Mouse (Mus musculus): ENCODE results near the gene Frmpd2. TPM values are rescaled to one million over a fixed set of nuclear protein-coding genes. Genes with fewer than 3 reads are reported as not detected.

Gene Frmpd2
- polyA plus RNA-seq, 1 experiment from 2014 or later: not detected

GRCm38 (mm10) chr14:33525272-33525983 lies 53.9 kb downstream of the Frmpd2 start:
- H3K4me1 ChIP-seq (ENCODE audit: control insufficient read depth, insufficient read depth, low read length): no peaks in the 10 kb centered on the region
- no peaks in the 10 kb centered on the region for H3K36me3 ChIP-seq (ENCODE audit: control insufficient read depth, insufficient read depth, low read length)
- H3K9ac ChIP-seq (ENCODE audit: low read depth, low read length): no peak overlapping the region
- 64% methylated on average over 12 of the region's 12 CpGs for WGBS
- H3K4me2 ChIP-seq (replicated peaks; ENCODE audit: low read depth, low read length): no peak overlapping the region
- no peaks in the 10 kb centered on the region for H3K27me3 ChIP-seq (ENCODE audit: control insufficient read depth, insufficient read depth, low read length)
- H3K9me3 ChIP-seq (ENCODE audit: control insufficient read depth, low read length): no peaks in the 10 kb centered on the region
- ATAC-seq (ENCODE audit: low FRiP score, low TSS enrichment): no peak
- H3K4me3 ChIP-seq (ENCODE audit: low read length): no peak overlapping the region
- H3K27ac ChIP-seq (ENCODE audit: low read depth, low read length): no peak overlapping the region

GRCm38 (mm10) chr14:33526621-33527020 lies 55.1 kb downstream of the Frmpd2 start:
- H3K9me3 ChIP-seq (ENCODE audit: control insufficient read depth, low read length): no peaks in the 10 kb centered on the region
- no peak overlapping the region for H3K4me2 ChIP-seq (replicated peaks; ENCODE audit: low read depth, low read length)
- H3K9ac ChIP-seq (ENCODE audit: low read depth, low read length): no peak overlapping the region
- H3K27ac ChIP-seq (ENCODE audit: low read depth, low read length): no peak overlapping the region
- no peak for ATAC-seq (ENCODE audit: low FRiP score, low TSS enrichment)
- H3K36me3 ChIP-seq (ENCODE audit: control insufficient read depth, insufficient read depth, low read length): no peaks in the 10 kb centered on the region
- no peaks in the 10 kb centered on the region for H3K27me3 ChIP-seq (ENCODE audit: control insufficient read depth, insufficient read depth, low read length)
- H3K4me3 ChIP-seq (ENCODE audit: low read length): no peak overlapping the region
- WGBS: 57% methylated on average over 2 of the region's 2 CpGs
- H3K4me1 ChIP-seq (ENCODE audit: control insufficient read depth, insufficient read depth, low read length): no peaks in the 10 kb centered on the region

GRCm38 (mm10) chr14:33527938-33528337 lies 56.4 kb downstream of the Frmpd2 start:
- H3K4me1 ChIP-seq (ENCODE audit: control insufficient read depth, insufficient read depth, low read length): no peaks in the 10 kb centered on the region
- H3K27ac ChIP-seq (ENCODE audit: low read depth, low read length): no peak overlapping the region
- no peaks in the 10 kb centered on the region for H3K9me3 ChIP-seq (ENCODE audit: control insufficient read depth, low read length)
- WGBS: 39% methylated on average over 3 of the region's 3 CpGs
- no peak overlapping the region for H3K9ac ChIP-seq (ENCODE audit: low read depth, low read length)
- no peaks in the 10 kb centered on the region for H3K27me3 ChIP-seq (ENCODE audit: control insufficient read depth, insufficient read depth, low read length)
- no peak overlapping the region for H3K4me3 ChIP-seq (ENCODE audit: low read length)
- no peak overlapping the region for H3K4me2 ChIP-seq (replicated peaks; ENCODE audit: low read depth, low read length)
- ATAC-seq (ENCODE audit: low FRiP score, low TSS enrichment): peak; percentile 55; the same call in 1 of the 2 replicates
- no peaks in the 10 kb centered on the region for H3K36me3 ChIP-seq (ENCODE audit: control insufficient read depth, insufficient read depth, low read length)

- no peaks in the 10 kb centered on the region for H3K36me3 ChIP-seq (ENCODE audit: control insufficient read depth, insufficient read depth, low read length)
- no peak overlapping the region for H3K9ac ChIP-seq (ENCODE audit: low read depth, low read length)
- H3K27me3 ChIP-seq (ENCODE audit: control insufficient read depth, insufficient read depth, low read length): no peaks in the 10 kb centered on the region
- no peak overlapping the region for H3K27ac ChIP-seq (ENCODE audit: low read depth, low read length)
- 86% methylated on average over 8 of the region's 8 CpGs for WGBS
- H3K4me2 ChIP-seq (replicated peaks; ENCODE audit: low read depth, low read length): no peak overlapping the region
- H3K4me1 ChIP-seq (ENCODE audit: control insufficient read depth, insufficient read depth, low read length): no peaks in the 10 kb centered on the region
- H3K9me3 ChIP-seq (ENCODE audit: control insufficient read depth, low read length): no peaks in the 10 kb centered on the region
- no peak overlapping the region for H3K4me3 ChIP-seq (ENCODE audit: low read length)
- ATAC-seq (ENCODE audit: low FRiP score, low TSS enrichment): no peak
These were observed 59.9 kb downstream of the Frmpd2 start for GRCm38 (mm10) chr14:33531331-33531912.

- Histone ChIP-seq H3K36me3 (ENCODE audit: control insufficient read depth, insufficient read depth, low read length) (no peaks in the 10 kb centered on the region), H3K4me1 (ENCODE audit: control insufficient read depth, insufficient read depth, low read length) (no peaks in the 10 kb centered on the region), H3K4me2 (replicated peaks; ENCODE audit: low read depth, low read length) (no peak overlapping the region), H3K9ac (ENCODE audit: low read depth, low read length) (no peak overlapping the region), H3K27me3 (ENCODE audit: control insufficient read depth, insufficient read depth, low read length) (no peaks in the 10 kb centered on the region), H3K9me3 (ENCODE audit: control insufficient read depth, low read length) (no peaks in the 10 kb centered on the region), H3K4me3 (ENCODE audit: low read length) (no peak overlapping the region), H3K27ac (ENCODE audit: low read depth, low read length) (no peak overlapping the region)
- no peak for ATAC-seq (ENCODE audit: low FRiP score, low TSS enrichment)
- WGBS: 90% methylated on average over 5 of the region's 5 CpGs
These were observed 61.3 kb downstream of the Frmpd2 start for GRCm38 (mm10) chr14:33532792-33533191.

- 57% methylated on average over 1 of the region's 1 CpGs for WGBS
- ATAC-seq (ENCODE audit: low FRiP score, low TSS enrichment): no peak
- no peaks in the 10 kb centered on the region for H3K36me3 ChIP-seq (ENCODE audit: control insufficient read depth, insufficient read depth, low read length)
- H3K9me3 ChIP-seq (ENCODE audit: control insufficient read depth, low read length): no peaks in the 10 kb centered on the region
- no peak overlapping the region for H3K4me2 ChIP-seq (replicated peaks; ENCODE audit: low read depth, low read length)
- H3K4me3 ChIP-seq (ENCODE audit: low read length): no peak overlapping the region
- no peaks in the 10 kb centered on the region for H3K4me1 ChIP-seq (ENCODE audit: control insufficient read depth, insufficient read depth, low read length)
- no peaks in the 10 kb centered on the region for H3K27me3 ChIP-seq (ENCODE audit: control insufficient read depth, insufficient read depth, low read length)
- H3K9ac ChIP-seq (ENCODE audit: low read depth, low read length): no peak overlapping the region
- no peak overlapping the region for H3K27ac ChIP-seq (ENCODE audit: low read depth, low read length)
These were observed 62.0 kb downstream of the Frmpd2 start for GRCm38 (mm10) chr14:33533516-33533915.

GRCm38 (mm10) chr14:33535317-33535716 lies 63.8 kb downstream of the Frmpd2 start:
- Histone ChIP-seq H3K9ac (ENCODE audit: low read depth, low read length) (no peak overlapping the region), H3K4me3 (ENCODE audit: low read length) (no peak overlapping the region), H3K27me3 (ENCODE audit: control insufficient read depth, insufficient read depth, low read length) (no peaks in the 10 kb centered on the region), H3K36me3 (ENCODE audit: control insufficient read depth, insufficient read depth, low read length) (no peaks in the 10 kb centered on the region), H3K27ac (ENCODE audit: low read depth, low read length) (no peak overlapping the region), H3K4me2 (replicated peaks; ENCODE audit: low read depth, low read length) (no peak overlapping the region), H3K4me1 (ENCODE audit: control insufficient read depth, insufficient read depth, low read length) (no peaks in the 10 kb centered on the region), H3K9me3 (ENCODE audit: control insufficient read depth, low read length) (no peaks in the 10 kb centered on the region)
- ATAC-seq (ENCODE audit: low FRiP score, low TSS enrichment): no peak
- WGBS: 80% methylated on average over 6 of the region's 6 CpGs

- Histone ChIP-seq H3K4me3 (ENCODE audit: low read length) (no peak overlapping the region), H3K27ac (ENCODE audit: low read depth, low read length) (no peak overlapping the region), H3K4me1 (ENCODE audit: control insufficient read depth, insufficient read depth, low read length) (no peaks in the 10 kb centered on the region), H3K36me3 (ENCODE audit: control insufficient read depth, insufficient read depth, low read length) (no peaks in the 10 kb centered on the region), H3K4me2 (replicated peaks; ENCODE audit: low read depth, low read length) (no peak overlapping the region), H3K9ac (ENCODE audit: low read depth, low read length) (no peak overlapping the region), H3K27me3 (ENCODE audit: control insufficient read depth, insufficient read depth, low read length) (no peaks in the 10 kb centered on the region), H3K9me3 (ENCODE audit: control insufficient read depth, low read length) (no peaks in the 10 kb centered on the region)
- WGBS: 64% methylated on average over 7 of the region's 7 CpGs
- no peak for ATAC-seq (ENCODE audit: low FRiP score, low TSS enrichment)
These were observed 68.2 kb downstream of the Frmpd2 start for GRCm38 (mm10) chr14:33539559-33540167.

- H3K4me1 ChIP-seq (ENCODE audit: control insufficient read depth, insufficient read depth, low read length): no peaks in the 10 kb centered on the region
- H3K27ac ChIP-seq (ENCODE audit: low read depth, low read length): no peak overlapping the region
- ATAC-seq (ENCODE audit: low FRiP score, low TSS enrichment): no peak
- H3K9ac ChIP-seq (ENCODE audit: low read depth, low read length): no peak overlapping the region
- no peak overlapping the region for H3K4me3 ChIP-seq (ENCODE audit: low read length)
- H3K9me3 ChIP-seq (ENCODE audit: control insufficient read depth, low read length): no peaks in the 10 kb centered on the region
- 85% methylated on average over 8 of the region's 8 CpGs for WGBS
- no peaks in the 10 kb centered on the region for H3K27me3 ChIP-seq (ENCODE audit: control insufficient read depth, insufficient read depth, low read length)
- no peaks in the 10 kb centered on the region for H3K36me3 ChIP-seq (ENCODE audit: control insufficient read depth, insufficient read depth, low read length)
- H3K4me2 ChIP-seq (replicated peaks; ENCODE audit: low read depth, low read length): no peak overlapping the region
These were observed 74.2 kb downstream of the Frmpd2 start for GRCm38 (mm10) chr14:33545565-33546143.

Data from kidney, embryonic 14.5 days (tissue).